Mouse (Mus musculus): ENCODE measurements around the gene Camsap3. TPM values are rescaled to one million over a fixed set of nuclear protein-coding genes. Genes with fewer than 3 reads are reported as not detected.

Gene Camsap3
- polyA plus RNA-seq, 1 experiment: 2.4 TPM

GRCm38 (mm10) chr8:3631478-3631875, 44.4 kb downstream of the Camsap3 start:
- DNase-seq (ENCODE audit: low read depth in 1 of 2, low spot score in 2 of 2): no peak
- peaks cover 27% of the 10 kb centered on the region for H3K36me3 ChIP-seq (ENCODE audit: control insufficient read depth, insufficient read depth, low read length)
- 0 out of 2 replicates have a peak, but pooled peaks cover 3% of the 10 kb centered on the region for H3K4me1 ChIP-seq (ENCODE audit: control insufficient read depth, insufficient read depth, insufficient read length)
- H3K27ac ChIP-seq (ENCODE audit: insufficient read depth, low read length): 0 out of 2 replicates have a peak overlapping the region, but pooled peaks have one; percentile 2
- no peak for TF ChIP-seq POLR2A (IDR thresholded peaks at IDR 0.05; ENCODE audit: low read depth, low read length)
- no peak for TF ChIP-seq CTCF (IDR thresholded peaks at IDR 0.05; ENCODE audit: extremely low read depth, insufficient read depth, insufficient read length, insufficient replicate concordance)
- WGBS: 6% methylated on average over 8 of the region's 8 CpGs
- no peaks in the 10 kb centered on the region for H3K27me3 ChIP-seq (ENCODE audit: control insufficient read depth, insufficient read depth, low read length)
- peak overlapping the region; percentile 71 for H3K4me3 ChIP-seq (ENCODE audit: extremely low read depth, insufficient read depth, insufficient read length)

GRCm38 (mm10) chr8:3645804-3646203, 58.7 kb downstream of the Camsap3 start:
- WGBS: 31% methylated on average over 5 of the region's 5 CpGs
- Histone ChIP-seq H3K27ac (ENCODE audit: insufficient read depth, low read length) (no peak overlapping the region), H3K27me3 (ENCODE audit: control insufficient read depth, insufficient read depth, low read length) (no peaks in the 10 kb centered on the region), H3K4me1 (ENCODE audit: control insufficient read depth, insufficient read depth, insufficient read length) (no peaks in the 10 kb centered on the region), H3K36me3 (ENCODE audit: control insufficient read depth, insufficient read depth, low read length) (peaks cover 17% of the 10 kb centered on the region), H3K4me3 (ENCODE audit: extremely low read depth, insufficient read depth, insufficient read length) (no peak overlapping the region)
- peak; percentile 47 to 62 for DNase-seq (ENCODE audit: low read depth in 1 of 2, low spot score in 2 of 2)
- TF ChIP-seq CTCF (IDR thresholded peaks at IDR 0.05; ENCODE audit: extremely low read depth, insufficient read depth, insufficient read length, insufficient replicate concordance) (peak; percentile 45; the same call in 1 of the 2 replicates), POLR2A (IDR thresholded peaks at IDR 0.05; ENCODE audit: low read depth, low read length) (no peak)

GRCm38 (mm10) chr8:3646824-3647531, 59.9 kb downstream of the Camsap3 start:
- no peak for DNase-seq (ENCODE audit: low read depth in 1 of 2, low spot score in 2 of 2)
- no peak overlapping the region for H3K4me3 ChIP-seq (ENCODE audit: extremely low read depth, insufficient read depth, insufficient read length)
- no peaks in the 10 kb centered on the region for H3K27me3 ChIP-seq (ENCODE audit: control insufficient read depth, insufficient read depth, low read length)
- no peaks in the 10 kb centered on the region for H3K4me1 ChIP-seq (ENCODE audit: control insufficient read depth, insufficient read depth, insufficient read length)
- TF ChIP-seq CTCF (IDR thresholded peaks at IDR 0.05; ENCODE audit: extremely low read depth, insufficient read depth, insufficient read length, insufficient replicate concordance) (no peak), POLR2A (IDR thresholded peaks at IDR 0.05; ENCODE audit: low read depth, low read length) (no peak)
- H3K27ac ChIP-seq (ENCODE audit: insufficient read depth, low read length): no peak overlapping the region
- H3K36me3 ChIP-seq (ENCODE audit: control insufficient read depth, insufficient read depth, low read length): peaks cover 7% of the 10 kb centered on the region
- 93% methylated on average over 6 of the region's 6 CpGs for WGBS

DNA sequence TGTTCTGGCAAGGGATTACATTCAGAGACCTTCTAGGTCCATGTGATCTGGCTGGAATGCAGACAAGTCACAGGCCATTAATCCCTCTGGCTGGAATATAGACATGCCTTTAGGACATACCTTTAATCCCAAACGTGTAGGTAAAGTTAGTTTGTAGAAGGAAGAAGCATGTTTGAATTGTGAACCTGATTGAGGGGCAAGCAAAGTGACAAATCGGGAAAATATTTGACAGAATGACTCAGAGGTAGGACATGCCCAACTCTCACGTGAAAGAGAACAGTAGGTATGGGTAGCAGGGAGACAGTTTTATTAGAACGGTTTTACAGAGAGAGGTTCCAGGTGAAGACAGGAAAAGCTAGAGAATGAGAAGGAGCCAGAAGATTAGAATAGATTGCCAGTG, 60.5 kb downstream of the Camsap3 start:
- Histone ChIP-seq H3K27me3 (ENCODE audit: control insufficient read depth, insufficient read depth, low read length) (no peaks in the 10 kb centered on the region), H3K27ac (ENCODE audit: insufficient read depth, low read length) (no peak overlapping the region), H3K4me3 (ENCODE audit: extremely low read depth, insufficient read depth, insufficient read length) (no peak overlapping the region), H3K36me3 (ENCODE audit: control insufficient read depth, insufficient read depth, low read length) (peaks cover 2% of the 10 kb centered on the region), H3K4me1 (ENCODE audit: control insufficient read depth, insufficient read depth, insufficient read length) (no peaks in the 10 kb centered on the region)
- no peak for TF ChIP-seq POLR2A (IDR thresholded peaks at IDR 0.05; ENCODE audit: low read depth, low read length)
- WGBS: 82% methylated on average over 4 of the region's 4 CpGs
- no peak for DNase-seq (ENCODE audit: low read depth in 1 of 2, low spot score in 2 of 2)

GRCm38 (mm10) chr8:3648268-3648667, 61.2 kb downstream of the Camsap3 start:
- WGBS: 64% methylated on average over 2 of the region's 2 CpGs

GRCm38 (mm10) chr8:3648990-3649389, 61.9 kb downstream of the Camsap3 start:
- no peak for DNase-seq (ENCODE audit: low read depth in 1 of 2, low spot score in 2 of 2)
- no peaks in the 10 kb centered on the region for H3K27me3 ChIP-seq (ENCODE audit: control insufficient read depth, insufficient read depth, low read length)
- TF ChIP-seq CTCF (IDR thresholded peaks at IDR 0.05; ENCODE audit: extremely low read depth, insufficient read depth, insufficient read length, insufficient replicate concordance): no peak
- no peak for TF ChIP-seq POLR2A (IDR thresholded peaks at IDR 0.05; ENCODE audit: low read depth, low read length)
- H3K27ac ChIP-seq (ENCODE audit: insufficient read depth, low read length): no peak overlapping the region
- H3K36me3 ChIP-seq (ENCODE audit: control insufficient read depth, insufficient read depth, low read length): no peaks in the 10 kb centered on the region
- H3K4me1 ChIP-seq (ENCODE audit: control insufficient read depth, insufficient read depth, insufficient read length): no peaks in the 10 kb centered on the region
- no peak overlapping the region for H3K4me3 ChIP-seq (ENCODE audit: extremely low read depth, insufficient read depth, insufficient read length)
- WGBS: 70% methylated on average over 1 of the region's 1 CpGs

More at GRCm38 (mm10) chr8:3648268-3648667, 61.2 kb downstream of the Camsap3 start:
- no peak for TF ChIP-seq POLR2A (IDR thresholded peaks at IDR 0.05; ENCODE audit: low read depth, low read length)
- no peak for TF ChIP-seq CTCF (IDR thresholded peaks at IDR 0.05; ENCODE audit: extremely low read depth, insufficient read depth, insufficient read length, insufficient replicate concordance)
- Histone ChIP-seq H3K27me3 (ENCODE audit: control insufficient read depth, insufficient read depth, low read length) (no peaks in the 10 kb centered on the region), H3K4me3 (ENCODE audit: extremely low read depth, insufficient read depth, insufficient read length) (no peak overlapping the region), H3K36me3 (ENCODE audit: control insufficient read depth, insufficient read depth, low read length) (no peaks in the 10 kb centered on the region), H3K27ac (ENCODE audit: insufficient read depth, low read length) (no peak overlapping the region), H3K4me1 (ENCODE audit: control insufficient read depth, insufficient read depth, insufficient read length) (no peaks in the 10 kb centered on the region)
- no peak for DNase-seq (ENCODE audit: low read depth in 1 of 2, low spot score in 2 of 2)

DNA sequence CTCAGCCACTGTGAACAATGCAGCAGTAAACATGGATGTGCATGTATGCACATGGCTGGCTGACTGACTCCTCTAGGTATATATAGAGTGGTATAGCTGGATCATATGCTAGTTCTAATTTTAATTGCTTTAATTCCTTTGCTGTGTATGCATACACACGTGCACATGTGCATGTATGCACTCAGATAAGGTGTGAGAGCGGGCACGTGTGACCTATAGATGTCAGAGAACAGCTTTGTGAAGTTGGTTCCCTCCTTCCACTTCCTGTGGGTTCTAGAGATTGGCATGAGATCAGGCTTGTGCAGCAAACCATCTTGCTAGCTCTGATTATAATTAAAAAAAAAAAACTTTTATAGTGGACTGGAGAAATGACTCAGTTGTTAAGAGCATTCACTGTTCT, 65.8 kb downstream of the Camsap3 start:
- TF ChIP-seq POLR2A (IDR thresholded peaks at IDR 0.05; ENCODE audit: low read depth, low read length) (no peak), CTCF (IDR thresholded peaks at IDR 0.05; ENCODE audit: extremely low read depth, insufficient read depth, insufficient read length, insufficient replicate concordance) (no peak)
- 32% methylated on average over 3 of the region's 3 CpGs for WGBS
- no peaks in the 10 kb centered on the region for H3K27me3 ChIP-seq (ENCODE audit: control insufficient read depth, insufficient read depth, low read length)
- no peak overlapping the region for H3K27ac ChIP-seq (ENCODE audit: insufficient read depth, low read length)
- no peak for DNase-seq (ENCODE audit: low read depth in 1 of 2, low spot score in 2 of 2)
- no peaks in the 10 kb centered on the region for H3K4me1 ChIP-seq (ENCODE audit: control insufficient read depth, insufficient read depth, insufficient read length)
- no peaks in the 10 kb centered on the region for H3K36me3 ChIP-seq (ENCODE audit: control insufficient read depth, insufficient read depth, low read length)
- no peak overlapping the region for H3K4me3 ChIP-seq (ENCODE audit: extremely low read depth, insufficient read depth, insufficient read length)

Measured in spleen, adult 2 months (tissue).